Mouse (Mus musculus) heart, embryonic 16.5 days (tissue): ENCODE measurements around the gene Sec16a. TPM values are rescaled to one million over a fixed set of nuclear protein-coding genes. Genes with fewer than 3 reads are reported as not detected.

Source experiments
- ATAC-seq: fragments of 200-750 bp; cut with Nextera tagmentation; replicated peaks from 2 replicates; pipeline ENCODE4 v1.8.0; 2017; ENCODE audit warnings: moderate number of reproducible peaks; ENCODE audit not compliant: insufficient read depth, low FRiP score; ENCODE audit errors: extremely low read depth
- H3K27ac ChIP-seq: fragments of 300-500 bp; sonication (generic); 2 replicates; pipeline ENCODE4 v1.5.1; 2014; ENCODE audit warnings: mild to moderate bottlenecking, low read length, control low read depth, moderate library complexity
- H3K27me3 ChIP-seq: fragments of 300-500 bp; sonication (generic); 2 replicates; pipeline ENCODE4 v1.6.1; 2014; ENCODE audit warnings: low read length, mixed read lengths; ENCODE audit not compliant: control insufficient read depth, insufficient read depth
- H3K36me3 ChIP-seq: fragments of 300-500 bp; sonication (generic); 2 replicates; pipeline ENCODE4 v1.6.1; 2014; ENCODE audit not compliant: control insufficient read depth, insufficient read depth
- H3K4me1 ChIP-seq: fragments of 300-500 bp; sonication (generic); 2 replicates; pipeline ENCODE4 v1.6.1; 2014; ENCODE audit warnings: low read length, mixed read lengths; ENCODE audit not compliant: control insufficient read depth, insufficient read depth
- H3K4me2 ChIP-seq: fragments of 300-500 bp; sonication (generic); 2 replicates; pipeline ENCODE4 v1.6.1; 2014; ENCODE audit warnings: low read depth, mild to moderate bottlenecking, control low read depth, low read length
- H3K4me3 ChIP-seq: fragments of 300-500 bp; sonication (generic); 2 replicates; pipeline ENCODE4 v1.5.1; 2014; ENCODE audit warnings: mild to moderate bottlenecking, control low read depth, low read length
- H3K9ac ChIP-seq: fragments of 300-500 bp; sonication (generic); 2 replicates; pipeline ENCODE4 v1.6.1; 2014; ENCODE audit warnings: low read length, control low read depth
- H3K9me3 ChIP-seq: fragments of 300-500 bp; sonication (generic); replicated peaks from 2 replicates; pipeline ENCODE4 v1.6.1; 2016; ENCODE audit warnings: low read length; ENCODE audit not compliant: control insufficient read depth
- WGBS: fragments of 180-500 bp; shearing (Covaris S2); extraction: QIAGEN DNeasy Blood & Tissue Kit; methylation state at CpG from one replicate; pipeline ENCODE4 v1.1.7; 2014; 5-methylcytosine and 5-hydroxymethylcytosine counted together
- polyA plus RNA-seq: library from polyadenylated mRNA; unstranded; fragments of >200 nt; fragmentation: Nextera tagmentation; extraction: Ambion mirVana; gene quantifications from 2 replicates; pipeline ENCODE4 v1.2.1, GENCODE M21; 2015

Gene Sec16a
- polyA plus RNA-seq, 1 experiment from 2014 or later = 14.5 TPM

- Histone ChIP-seq H3K27me3 (no peaks in the 10 kb centered on the region), H3K4me2 (peak overlapping the region; percentile 67), H3K9me3 (no peaks in the 10 kb centered on the region), H3K9ac (peak overlapping the region; percentile 70), H3K27ac (peak overlapping the region; percentile 94), H3K36me3 (peaks cover 10% of the 10 kb centered on the region), H3K4me3 (peak overlapping the region; percentile 61), H3K4me1 (peaks cover 35% of the 10 kb centered on the region)
- peak; percentile 88 for ATAC-seq
- 0% methylated on average over 44 of the region's 44 CpGs for WGBS
Measured at GRCm38 (mm10) chr2:26445666-26446445, 840 bp upstream of the Sec16a start.

GRCm38 (mm10) chr2:26444368-26444767 is 648 bp downstream of the Sec16a start:
- peaks cover 19% of the 10 kb centered on the region for H3K36me3 ChIP-seq
- H3K27ac ChIP-seq = peak overlapping the region; percentile 92
- H3K9ac ChIP-seq = peak overlapping the region; percentile 94
- no peaks in the 10 kb centered on the region for H3K9me3 ChIP-seq
- H3K4me1 ChIP-seq = peaks cover 26% of the 10 kb centered on the region
- no peak for ATAC-seq
- H3K4me2 ChIP-seq = peak overlapping the region; percentile 90
- H3K4me3 ChIP-seq = peak overlapping the region; percentile 91
- 2% methylated on average over 15 of the region's 15 CpGs for WGBS
- H3K27me3 ChIP-seq = no peaks in the 10 kb centered on the region

- 8% methylated on average over 3 of the region's 3 CpGs for WGBS
Measured at GRCm38 (mm10) chr2:26443876-26444275, 1.1 kb downstream of the Sec16a start.

GRCm38 (mm10) chr2:26442843-26443242 is 2.2 kb downstream of the Sec16a start:
- ATAC-seq = no peak
- Histone ChIP-seq H3K27ac (no peak overlapping the region), H3K9me3 (no peaks in the 10 kb centered on the region), H3K9ac (no peak overlapping the region), H3K4me2 (no peak overlapping the region), H3K4me1 (peaks cover 26% of the 10 kb centered on the region), H3K4me3 (no peak overlapping the region), H3K27me3 (no peaks in the 10 kb centered on the region), H3K36me3 (peaks cover 29% of the 10 kb centered on the region)
- 88% methylated on average over 1 of the region's 1 CpGs for WGBS

More at GRCm38 (mm10) chr2:26443876-26444275, 1.1 kb downstream of the Sec16a start:
- H3K4me2 ChIP-seq = peak overlapping the region; percentile 90
- H3K4me1 ChIP-seq = peaks cover 26% of the 10 kb centered on the region
- no peak for ATAC-seq
- peaks cover 21% of the 10 kb centered on the region for H3K36me3 ChIP-seq
- H3K9ac ChIP-seq = peak overlapping the region; percentile 94
- no peak overlapping the region for H3K27ac ChIP-seq
- no peaks in the 10 kb centered on the region for H3K27me3 ChIP-seq
- H3K9me3 ChIP-seq = no peaks in the 10 kb centered on the region
- peak overlapping the region; percentile 91 for H3K4me3 ChIP-seq

- H3K27me3 ChIP-seq = no peaks in the 10 kb centered on the region
- H3K36me3 ChIP-seq = peaks cover 29% of the 10 kb centered on the region
- H3K9ac ChIP-seq = no peak overlapping the region
- peaks cover 18% of the 10 kb centered on the region for H3K4me1 ChIP-seq
- ATAC-seq = no peak
- no peak overlapping the region for H3K4me2 ChIP-seq
- no peaks in the 10 kb centered on the region for H3K9me3 ChIP-seq
- no peak overlapping the region for H3K27ac ChIP-seq
- no peak overlapping the region for H3K4me3 ChIP-seq
- WGBS = 69% methylated on average over 5 of the region's 5 CpGs
Measured at GRCm38 (mm10) chr2:26441688-26442087, 3.3 kb downstream of the Sec16a start.

- Histone ChIP-seq H3K36me3 (peaks cover 29% of the 10 kb centered on the region), H3K4me2 (no peak overlapping the region)
- no peak for ATAC-seq
Measured at GRCm38 (mm10) chr2:26441261-26441660, 3.8 kb downstream of the Sec16a start.

GRCm38 (mm10) chr2:26439671-26440070 is 5.3 kb downstream of the Sec16a start:
- 83% methylated on average over 6 of the region's 6 CpGs for WGBS
- Histone ChIP-seq H3K9ac (no peak overlapping the region), H3K36me3 (peaks cover 43% of the 10 kb centered on the region), H3K9me3 (no peaks in the 10 kb centered on the region), H3K27me3 (no peaks in the 10 kb centered on the region), H3K27ac (no peak overlapping the region), H3K4me1 (peaks cover 14% of the 10 kb centered on the region), H3K4me3 (no peak overlapping the region), H3K4me2 (no peak overlapping the region)
- ATAC-seq = no peak

More at GRCm38 (mm10) chr2:26441261-26441660, 3.8 kb downstream of the Sec16a start:
- Histone ChIP-seq H3K4me1 (peaks cover 14% of the 10 kb centered on the region), H3K27me3 (no peaks in the 10 kb centered on the region), H3K27ac (no peak overlapping the region), H3K9me3 (no peaks in the 10 kb centered on the region), H3K4me3 (no peak overlapping the region), H3K9ac (no peak overlapping the region)
- whole genome bisulfite sequencing = 99% methylated on average over 4 of the region's 4 CpGs

- WGBS = 84% methylated on average over 7 of the region's 7 CpGs
- Histone ChIP-seq H3K9ac (0 out of 2 replicates have a peak overlapping the region, but pooled peaks have one; percentile 17), H3K9me3 (no peaks in the 10 kb centered on the region), H3K36me3 (peaks cover 45% of the 10 kb centered on the region), H3K4me2 (no peak overlapping the region), H3K27me3 (no peaks in the 10 kb centered on the region), H3K4me3 (no peak overlapping the region), H3K27ac (no peak overlapping the region), H3K4me1 (peaks cover 5% of the 10 kb centered on the region)
- no peak for ATAC-seq
Measured at GRCm38 (mm10) chr2:26438373-26438772, 6.6 kb downstream of the Sec16a start.

- Histone ChIP-seq H3K27ac (no peak overlapping the region), H3K9me3 (no peaks in the 10 kb centered on the region), H3K4me2 (no peak overlapping the region), H3K4me3 (no peak overlapping the region), H3K4me1 (no peaks in the 10 kb centered on the region; the same call in 1 of the 2 replicates), H3K27me3 (no peaks in the 10 kb centered on the region), H3K36me3 (peaks cover 54% of the 10 kb centered on the region), H3K9ac (0 out of 2 replicates have a peak overlapping the region, but pooled peaks have one; percentile 13)
- no peak for ATAC-seq
- 56% methylated on average over 4 of the region's 4 CpGs for WGBS
Measured at GRCm38 (mm10) chr2:26437221-26437620, 7.8 kb downstream of the Sec16a start.
